Mouse (Mus musculus) hindbrain, embryonic 10.5 days (tissue): ENCODE data around the gene Tbc1d10c. TPM values are rescaled to one million over a fixed set of nuclear protein-coding genes. Genes with fewer than 3 reads are reported as not detected.
"Not testable (repeated sequence)": the region's sequence is repeated elsewhere in the genome, so short reads cannot be mapped to it uniquely, and the experiment has no call there.

Source experiments
- DNase-seq: peaks from one replicate; pipeline ENCODE4 v3.0.0-alpha.2; 2017; ENCODE audit warnings: low spot score
- H3K27ac ChIP-seq: fragments of 300-500 bp; sonication (generic); 2 replicates; pipeline ENCODE4 v1.5.1; 2016; ENCODE audit warnings: mild to moderate bottlenecking, moderate library complexity
- H3K27me3 ChIP-seq: fragments of 300-500 bp; sonication (generic); 2 replicates; pipeline ENCODE4 v1.6.1; 2016; ENCODE audit warnings: mild to moderate bottlenecking; ENCODE audit not compliant: poor library complexity, insufficient read depth, severe bottlenecking
- H3K36me3 ChIP-seq: fragments of 300-500 bp; sonication (generic); 2 replicates; pipeline ENCODE4 v1.6.1; 2016; ENCODE audit warnings: mild to moderate bottlenecking, moderate library complexity
- H3K4me1 ChIP-seq: fragments of 300-500 bp; sonication (generic); replicated peaks from 2 replicates; pipeline ENCODE4 v1.6.1; 2016; ENCODE audit warnings: mild to moderate bottlenecking
- H3K4me3 ChIP-seq: fragments of 300-500 bp; sonication (generic); 2 replicates; pipeline ENCODE4 v1.5.1; 2016; ENCODE audit warnings: mild to moderate bottlenecking, moderate library complexity
- H3K9me3 ChIP-seq: fragments of 300-500 bp; sonication (generic); 2 replicates; pipeline ENCODE4 v1.6.1; 2016; ENCODE audit warnings: mild to moderate bottlenecking, moderate library complexity
- WGBS: fragments of 180-500 bp; shearing (Covaris S2); methylation state at CpG from one replicate; pipeline ENCODE4 v1.1.7; 2016; 5-methylcytosine and 5-hydroxymethylcytosine counted together
- polyA plus RNA-seq: library from polyadenylated mRNA; unstranded; fragments of >200 nt; fragmentation: Nextera tagmentation; extraction: Ambion mirVana; gene quantifications from 2 replicates; pipeline ENCODE4 v1.2.1, GENCODE M21; 2016

The Tbc1d10c gene
- polyA plus RNA-seq, 1 experiment from 2014 or later: 1.2 TPM

DNA sequence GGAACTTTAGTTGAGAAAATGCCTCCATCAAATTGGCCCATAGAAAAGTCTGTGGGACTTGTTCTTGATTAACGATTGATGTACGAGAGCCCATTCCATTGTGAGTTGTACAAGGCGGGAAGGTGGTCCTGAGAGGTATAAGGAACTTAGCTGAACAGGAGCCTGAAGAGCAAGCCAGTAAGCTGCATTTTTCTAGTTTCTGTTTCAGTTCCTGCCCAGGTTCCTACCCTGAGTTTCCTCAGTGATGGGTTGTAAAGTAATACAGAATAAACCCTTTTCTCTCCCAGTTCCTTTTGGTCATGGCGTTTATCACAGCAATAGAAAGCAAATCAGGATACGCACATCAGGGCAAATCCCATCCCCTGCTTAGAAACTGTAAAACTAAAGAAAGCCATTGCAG lies 53.2 kb downstream of the Tbc1d10c start:
- DNase-seq: no peak
- Histone ChIP-seq H3K27me3 (no peaks in the 10 kb centered on the region; the same call in 1 of the 2 replicates), H3K4me1 (peaks cover 8% of the 10 kb centered on the region), H3K36me3 (peaks cover 6% of the 10 kb centered on the region), H3K27ac (no peak overlapping the region), H3K4me3 (no peak overlapping the region), H3K9me3 (no peaks in the 10 kb centered on the region)
- 86% methylated on average over 5 of the region's 5 CpGs for WGBS

DNA sequence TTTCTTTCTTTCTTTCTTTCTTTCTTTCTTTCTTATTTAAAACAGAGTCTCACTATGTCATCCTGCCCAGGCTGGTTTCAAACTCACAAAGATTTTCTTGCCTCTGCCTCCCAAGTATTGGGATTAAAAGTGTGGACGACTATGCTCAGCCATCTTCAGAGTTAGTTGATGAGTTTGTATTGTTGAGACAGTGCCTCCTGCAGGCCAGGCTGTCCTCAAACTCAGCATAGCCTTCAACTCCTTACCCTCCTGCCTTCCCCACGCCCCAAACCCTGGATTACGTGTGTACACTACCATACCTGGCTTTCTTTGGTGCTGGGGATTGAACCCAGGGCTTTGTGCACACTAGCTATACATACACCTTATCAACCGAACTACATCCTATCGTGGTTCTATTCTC lies 54.6 kb downstream of the Tbc1d10c start:
- Histone ChIP-seq H3K4me3 (no peak overlapping the region), H3K4me1 (peaks cover 8% of the 10 kb centered on the region), H3K27ac (no peak overlapping the region), H3K27me3 (no peaks in the 10 kb centered on the region; the same call in 1 of the 2 replicates), H3K9me3 (no peaks in the 10 kb centered on the region), H3K36me3 (peaks cover 21% of the 10 kb centered on the region)
- DNase-seq: no peak
- 79% methylated on average over 5 of the region's 5 CpGs for WGBS

GRCm38 (mm10) chr19:4135963-4136345 lies 55.1 kb downstream of the Tbc1d10c start:
- H3K4me1 ChIP-seq, H3K27ac ChIP-seq, H3K4me3 ChIP-seq, H3K9me3 ChIP-seq, H3K27me3 ChIP-seq, DNase-seq: not testable (repeated sequence)
- peaks cover 26% of the 10 kb centered on the region for H3K36me3 ChIP-seq
- WGBS: 28% methylated on average over 8 of the region's 8 CpGs

- 81% methylated on average over 6 of the region's 6 CpGs for WGBS
- not testable (repeated sequence) for H3K27me3 ChIP-seq, H3K4me1 ChIP-seq, H3K9me3 ChIP-seq, DNase-seq, H3K27ac ChIP-seq, H3K4me3 ChIP-seq
- H3K36me3 ChIP-seq: peaks cover 32% of the 10 kb centered on the region
Observed at GRCm38 (mm10) chr19:4135229-4135962, 55.7 kb downstream of the Tbc1d10c start.

GRCm38 (mm10) chr19:4134354-4134753 lies 56.7 kb downstream of the Tbc1d10c start:
- H3K4me3 ChIP-seq: no peak overlapping the region
- H3K27ac ChIP-seq: no peak overlapping the region
- DNase-seq: no peak
- H3K27me3 ChIP-seq: no peaks in the 10 kb centered on the region; the same call in 1 of the 2 replicates
- no peaks in the 10 kb centered on the region for H3K9me3 ChIP-seq
- H3K36me3 ChIP-seq: peaks cover 41% of the 10 kb centered on the region
- H3K4me1 ChIP-seq: peaks cover 5% of the 10 kb centered on the region
- 96% methylated on average over 4 of the region's 4 CpGs for WGBS

Other genes with a start within 250 kb of the Tbc1d10c start
- not detected in 2 replicates for gene Aldh3b3, start 232.6 kb downstream of the Tbc1d10c start, polyA plus RNA-seq
- 0.91 and 2.0 TPM in 2 replicates for gene Aldh3b2, start 219.0 kb downstream of the Tbc1d10c start, polyA plus RNA-seq
- gene Acy3, start 204.7 kb downstream of the Tbc1d10c start, polyA plus RNA-seq: 2.6 and 2.9 TPM in 2 replicates
- 0.88 and 2.6 TPM in 2 replicates for gene Tbx10, start 198.5 kb downstream of the Tbc1d10c start, polyA plus RNA-seq
- gene Nudt8, start 190.7 kb downstream of the Tbc1d10c start, polyA plus RNA-seq: 20.1 and 22.6 TPM in 2 replicates
- 3.0 and 3.1 TPM in 2 replicates for gene Gm49405, start 190.7 kb downstream of the Tbc1d10c start, polyA plus RNA-seq
- gene Doc2g, start 188.0 kb downstream of the Tbc1d10c start, polyA plus RNA-seq: 3.0 and 3.8 TPM in 2 replicates
- 196 and 198 TPM in 2 replicates for gene Ndufv1, start 178.5 kb downstream of the Tbc1d10c start, polyA plus RNA-seq
- 442 and 460 TPM in 2 replicates for gene Gstp1, start 153.3 kb downstream of the Tbc1d10c start, polyA plus RNA-seq
- gene Gstp2, start 145.3 kb downstream of the Tbc1d10c start, polyA plus RNA-seq: 1.3 and 2.1 TPM in 2 replicates
- gene Gstp3, start 131.7 kb downstream of the Tbc1d10c start, polyA plus RNA-seq: not detected in 2 replicates
- not detected in 2 replicates for gene Cabp2, start 109.7 kb downstream of the Tbc1d10c start, polyA plus RNA-seq
- 90.5 and 93.3 TPM in 2 replicates for gene Cdk2ap2, start 94.1 kb downstream of the Tbc1d10c start, polyA plus RNA-seq
- 8.5 and 19.9 TPM in 2 replicates for gene Pitpnm1, start 91.3 kb downstream of the Tbc1d10c start, polyA plus RNA-seq
- 65.8 and 73.9 TPM in 2 replicates for gene Aip, start 65.4 kb downstream of the Tbc1d10c start, polyA plus RNA-seq
- not detected in 2 replicates for gene Gpr152, start 51.5 kb downstream of the Tbc1d10c start, polyA plus RNA-seq
- gene Cabp4, start 47.3 kb downstream of the Tbc1d10c start, polyA plus RNA-seq: 0.12 TPM in 1 of 2 replicates, not detected in the other
- 138 and 156 TPM in 2 replicates for gene Coro1b, start 42.7 kb downstream of the Tbc1d10c start, polyA plus RNA-seq
- 0.51 and 0.76 TPM in 2 replicates for gene Ptprcap, start 37.7 kb downstream of the Tbc1d10c start, polyA plus RNA-seq
- gene Rps6kb2, start 27.9 kb downstream of the Tbc1d10c start, polyA plus RNA-seq: 65.4 and 77.0 TPM in 2 replicates
- 3.5 and 3.9 TPM in 2 replicates for gene Carns1, start 15.8 kb downstream of the Tbc1d10c start, polyA plus RNA-seq
- gene Ppp1ca, start 781 bp upstream of the Tbc1d10c start, polyA plus RNA-seq: 1,005 and 1,038 TPM in 2 replicates
- gene Rad9a, start 10.4 kb upstream of the Tbc1d10c start, polyA plus RNA-seq: 53.0 and 53.9 TPM in 2 replicates
- 0.87 and 1.2 TPM in 2 replicates for gene Clcf1, start 23.0 kb upstream of the Tbc1d10c start, polyA plus RNA-seq
- gene AC109138.7, start 23.1 kb upstream of the Tbc1d10c start, polyA plus RNA-seq: not detected in 2 replicates
- 17.5 and 19.7 TPM in 2 replicates for gene Pold4, start 40.6 kb upstream of the Tbc1d10c start, polyA plus RNA-seq
- gene Ssh3, start 77.9 kb upstream of the Tbc1d10c start, polyA plus RNA-seq: 4.0 and 5.9 TPM in 2 replicates
- gene Ankrd13d, start 91.9 kb upstream of the Tbc1d10c start, polyA plus RNA-seq: 9.9 and 14.4 TPM in 2 replicates
- 14.8 and 16.7 TPM in 2 replicates for gene Grk2, start 114.9 kb upstream of the Tbc1d10c start, polyA plus RNA-seq
- gene Kdm2a, start 207.0 kb upstream of the Tbc1d10c start, polyA plus RNA-seq: 51.6 and 53.9 TPM in 2 replicates
- gene Rhod, start 248.1 kb upstream of the Tbc1d10c start, polyA plus RNA-seq: 16.5 and 19.5 TPM in 2 replicates